Mouse (Mus musculus) myocyte (in vitro differentiated cells): ENCODE results near the gene Ifna15. TPM values are rescaled to one million over a fixed set of nuclear protein-coding genes. Genes with fewer than 3 reads are reported as not detected.

Experiments used
- H3K27me3 ChIP-seq: one replicate; pipeline ENCODE4 v1.6.1; 2011; ENCODE audit not compliant: control insufficient read depth, insufficient read depth, insufficient read length
- H3K36me3 ChIP-seq: one replicate; pipeline ENCODE4 v1.6.1; 2011; ENCODE audit not compliant: control insufficient read depth, insufficient read depth
- H3K4me2 ChIP-seq: one replicate; pipeline ENCODE4 v1.6.1; 2011; ENCODE audit warnings: low read depth, control low read depth
- H3K4me3 ChIP-seq: one replicate; pipeline ENCODE4 v1.5.1; 2011; ENCODE audit warnings: mild to moderate bottlenecking, control low read depth, moderate library complexity
- H3K79me2 ChIP-seq: one replicate; pipeline ENCODE4 v1.6.1; 2011; ENCODE audit not compliant: control insufficient read depth, insufficient read depth
- H3ac ChIP-seq: one replicate; pipeline ENCODE4 v1.6.1; 2011; ENCODE audit not compliant: control insufficient read depth, insufficient read length
- CEBPB ChIP-seq: IDR thresholded peaks from 2 replicates; pipeline ENCODE4 v1.6.1; 2011; ENCODE audit warnings: mild to moderate bottlenecking, moderate library complexity; ENCODE audit not compliant: poor library complexity, insufficient read depth, severe bottlenecking
- E2F4 ChIP-seq: IDR thresholded peaks from one replicate; pipeline ENCODE4 v1.6.1; 2011; ENCODE audit warnings: mild to moderate bottlenecking, control low read depth, moderate library complexity; ENCODE audit not compliant: insufficient read depth
- MAX ChIP-seq: IDR thresholded peaks from one replicate; pipeline ENCODE4 v1.6.1; 2011; ENCODE audit warnings: low read depth, mild to moderate bottlenecking, control low read depth
- MYOD1 ChIP-seq, 3 experiments: IDR thresholded peaks; one replicate each; pipeline ENCODE4 v1.6.1; 2011; ENCODE audit warnings: control low read depth in 2 of 3, low read depth in 2 of 3, mild to moderate bottlenecking in 2 of 3, moderate library complexity in 1 of 3; ENCODE audit not compliant: insufficient read length in 2 of 3, control insufficient read depth in 1 of 3
- MYOG ChIP-seq, 3 experiments: IDR thresholded peaks; one replicate each; pipeline ENCODE4 v1.6.1; 2011; ENCODE audit warnings: control low read depth in 2 of 3, low read depth in 2 of 3, mild to moderate bottlenecking in 2 of 3; ENCODE audit not compliant: insufficient read length in 2 of 3, control insufficient read depth in 1 of 3, insufficient read depth in 1 of 3
- POLR2A ChIP-seq: IDR thresholded peaks from one replicate; pipeline ENCODE4 v1.6.1; 2011; ENCODE audit warnings: low read depth, mild to moderate bottlenecking, control low read depth, moderate library complexity; ENCODE audit not compliant: insufficient read length
- POLR2AphosphoS2 ChIP-seq: IDR thresholded peaks from one replicate; pipeline ENCODE4 v1.6.1; 2011; ENCODE audit warnings: low read depth, control low read depth; ENCODE audit not compliant: insufficient read length
- REST ChIP-seq: IDR thresholded peaks from one replicate; pipeline ENCODE4 v1.6.1; 2011; ENCODE audit warnings: mild to moderate bottlenecking, control low read depth, moderate library complexity; ENCODE audit not compliant: insufficient read depth, insufficient read length
- SRF ChIP-seq: IDR thresholded peaks from one replicate; pipeline ENCODE4 v1.6.1; 2011; ENCODE audit warnings: low read depth; ENCODE audit not compliant: control insufficient read depth, insufficient read length
- TCF12 ChIP-seq: IDR thresholded peaks from one replicate; pipeline ENCODE4 v1.6.1; 2011; ENCODE audit warnings: mild to moderate bottlenecking, control low read depth; ENCODE audit not compliant: poor library complexity, insufficient read depth, severe bottlenecking
- TCF3 ChIP-seq: IDR thresholded peaks from one replicate; pipeline ENCODE4 v1.6.1; 2011; ENCODE audit warnings: low read depth, control low read depth; ENCODE audit not compliant: insufficient read length
- USF1 ChIP-seq: IDR thresholded peaks from one replicate; pipeline ENCODE4 v1.6.1; 2011; ENCODE audit warnings: low read depth, mild to moderate bottlenecking, control low read depth, moderate library complexity
- polyA plus RNA-seq: library from polyadenylated mRNA; unstranded; fragments of >200 nt; fragmentation: generic; extraction: Trizol; gene quantifications from one replicate; pipeline ENCODE4 v1.2.1, GENCODE M21; 2012; ENCODE audit warnings: missing spikeins

Gene Ifna15
- polyA plus RNA-seq, 1 experiment = not detected

GRCm38 (mm10) chr4:88525393-88525792 is 32.7 kb downstream of the Ifna15 start:
- H3K27me3 ChIP-seq = no peaks in the 10 kb centered on the region
- H3K4me2 ChIP-seq = no peak overlapping the region
- no peaks in the 10 kb centered on the region for H3K79me2 ChIP-seq
- H3K4me3 ChIP-seq = no peak overlapping the region
- H3K36me3 ChIP-seq = no peaks in the 10 kb centered on the region
- TF ChIP-seq E2F4 (no peak), TCF12 (no peak), CEBPB (no peak), POLR2AphosphoS2 (no peak), MYOD1 (IDR thresholded peaks at IDR 0.05; ENCODE audit: control insufficient read depth in 1 of 3, insufficient read length in 2 of 3, low read depth in 2 of 3) (no peak), SRF (no peak), MYOG (IDR thresholded peaks at IDR 0.05; ENCODE audit: control insufficient read depth in 1 of 3, insufficient read depth in 1 of 3, insufficient read length in 2 of 3, low read depth in 2 of 3) (no peak)
- no peak overlapping the region for H3ac ChIP-seq

GRCm38 (mm10) chr4:88523241-88523640 is 34.8 kb downstream of the Ifna15 start:
- TF ChIP-seq MAX (no peak), USF1 (no peak), MYOD1 (IDR thresholded peaks at IDR 0.05; ENCODE audit: control insufficient read depth in 1 of 3, insufficient read length in 2 of 3, low read depth in 2 of 3) (no peak), CEBPB (no peak), E2F4 (no peak), TCF3 (no peak)
- no peaks in the 10 kb centered on the region for H3K36me3 ChIP-seq
- H3ac ChIP-seq = no peak overlapping the region
- no peak overlapping the region for H3K4me3 ChIP-seq
- H3K79me2 ChIP-seq = no peaks in the 10 kb centered on the region
- H3K4me2 ChIP-seq = no peak overlapping the region
- no peaks in the 10 kb centered on the region for H3K27me3 ChIP-seq

GRCm38 (mm10) chr4:88522674-88523073 is 35.4 kb downstream of the Ifna15 start, which contains the start of gene Ifnb1:
Gene Ifnb1, minus strand, starts transcription at chr4:88522774.
- H3ac ChIP-seq = no peak within 1 kb of the TSS
- H3K27me3 ChIP-seq = no peaks in the 10 kb centered on the region
- TF ChIP-seq TCF3 (no peak), E2F4 (no peak), USF1 (no peak), MAX (no peak), CEBPB (no peak), TCF12 (no peak), MYOD1 (IDR thresholded peaks at IDR 0.05; ENCODE audit: control insufficient read depth in 1 of 3, insufficient read length in 2 of 3, low read depth in 2 of 3) (no peak), POLR2AphosphoS2 (no peak), POLR2A (no peak), MYOG (IDR thresholded peaks at IDR 0.05; ENCODE audit: control insufficient read depth in 1 of 3, insufficient read depth in 1 of 3, insufficient read length in 2 of 3, low read depth in 2 of 3) (no peak), REST (no peak), SRF (no peak)
- H3K36me3 ChIP-seq = no peaks in the 10 kb centered on the region
- H3K4me2 ChIP-seq = no peak within 1 kb of the TSS
- no peak within 1 kb of the TSS for H3K4me3 ChIP-seq
- H3K79me2 ChIP-seq = no peaks in the 10 kb centered on the region

- no peak overlapping the region for H3K4me2 ChIP-seq
- no peaks in the 10 kb centered on the region for H3K36me3 ChIP-seq
- H3K27me3 ChIP-seq = no peaks in the 10 kb centered on the region
- no peak overlapping the region for H3K4me3 ChIP-seq
- TF ChIP-seq MYOG (IDR thresholded peaks at IDR 0.05; ENCODE audit: control insufficient read depth in 1 of 3, insufficient read depth in 1 of 3, insufficient read length in 2 of 3, low read depth in 2 of 3) (no peak), TCF12 (no peak), TCF3 (no peak), POLR2A (no peak), E2F4 (no peak), CEBPB (no peak), SRF (no peak), USF1 (no peak), POLR2AphosphoS2 (no peak), REST (no peak), MAX (no peak), MYOD1 (IDR thresholded peaks at IDR 0.05; ENCODE audit: control insufficient read depth in 1 of 3, insufficient read length in 2 of 3, low read depth in 2 of 3) (no peak)
- H3K79me2 ChIP-seq = no peaks in the 10 kb centered on the region
- H3ac ChIP-seq = no peak overlapping the region
Observed at GRCm38 (mm10) chr4:88517957-88518356, 40.1 kb downstream of the Ifna15 start.

GRCm38 (mm10) chr4:88515711-88516211 is 42.3 kb downstream of the Ifna15 start:
- Histone ChIP-seq H3ac (no peak overlapping the region), H3K4me2 (peak overlapping the region; percentile 69), H3K36me3 (no peaks in the 10 kb centered on the region), H3K27me3 (no peaks in the 10 kb centered on the region), H3K4me3 (no peak overlapping the region), H3K79me2 (no peaks in the 10 kb centered on the region)
- TF ChIP-seq MYOD1 (IDR thresholded peaks at IDR 0.05; ENCODE audit: control insufficient read depth in 1 of 3, insufficient read length in 2 of 3, low read depth in 2 of 3) (no peak), E2F4 (no peak), TCF12 (no peak), POLR2AphosphoS2 (no peak), TCF3 (no peak), USF1 (no peak)
